Mouse (Mus musculus) lung, embryonic 16.5 days (tissue): Measurements from ENCODE around the gene Gm42420. TPM values are rescaled to one million over a fixed set of nuclear protein-coding genes. Genes with fewer than 3 reads are reported as not detected.

Source experiments
- polyA plus RNA-seq: library from polyadenylated mRNA; unstranded; fragments of >200 nt; fragmentation: Nextera tagmentation; extraction: Ambion mirVana; gene quantifications from 2 replicates; pipeline ENCODE4 v1.2.1, GENCODE M21; 2015

The Gm42420 gene
- polyA plus RNA-seq, 1 experiment from 2014 or later, result 0.93 TPM

Other genes with a start within 250 kb of the Gm42420 start
- gene Slc37a3, start 208.1 kb upstream of the Gm42420 start, polyA plus RNA-seq, result 37.6 and 40.4 TPM in 2 replicates
- 5.6 and 6.6 TPM in 2 replicates for gene Rab19, start 204.6 kb upstream of the Gm42420 start, polyA plus RNA-seq
- gene Mkrn1, start 165.3 kb upstream of the Gm42420 start, polyA plus RNA-seq, result 60.4 and 68.9 TPM in 2 replicates
- gene Dennd2a, start 27.9 kb upstream of the Gm42420 start, polyA plus RNA-seq, result 16.0 and 17.3 TPM in 2 replicates
- gene Adck2, start 11.9 kb upstream of the Gm42420 start, polyA plus RNA-seq, result 25.0 and 30.0 TPM in 2 replicates
- 312 and 332 TPM in 2 replicates for gene Ndufb2, start 6.8 kb downstream of the Gm42420 start, polyA plus RNA-seq
- gene Braf, start 139.7 kb downstream of the Gm42420 start, polyA plus RNA-seq, result 16.1 and 16.3 TPM in 2 replicates
- gene Mrps33, start 225.2 kb downstream of the Gm42420 start, polyA plus RNA-seq, result 167 and 169 TPM in 2 replicates